Mouse (Mus musculus) cerebellum, adult (tissue): ENCODE measurements at regions not wholly inside any gene's neighbourhood (a gene's known extent, or its start where the extent isn't known, plus 50 kb on each side); places are given as distances from the start of the nearest gene placed in this dataset.
"Not testable (repeated sequence)": the region's sequence is repeated elsewhere in the genome, so short reads cannot be mapped to it uniquely, and the experiment has no call there.

Experiments used
- ATAC-seq: cut with Nextera tagmentation; 2 replicates; pipeline ENCODE4 v1.9.2; 2017; ENCODE audit warnings: mild to moderate bottlenecking, moderate library complexity, mixed read lengths; ENCODE audit not compliant: insufficient number of reproducible peaks, low FRiP score, low TSS enrichment

- ATAC-seq = not testable (repeated sequence)
Observed at GRCm38 (mm10) chr13:13888847-13889246, 65.4 kb upstream of the B3galnt2 start.

DNA sequence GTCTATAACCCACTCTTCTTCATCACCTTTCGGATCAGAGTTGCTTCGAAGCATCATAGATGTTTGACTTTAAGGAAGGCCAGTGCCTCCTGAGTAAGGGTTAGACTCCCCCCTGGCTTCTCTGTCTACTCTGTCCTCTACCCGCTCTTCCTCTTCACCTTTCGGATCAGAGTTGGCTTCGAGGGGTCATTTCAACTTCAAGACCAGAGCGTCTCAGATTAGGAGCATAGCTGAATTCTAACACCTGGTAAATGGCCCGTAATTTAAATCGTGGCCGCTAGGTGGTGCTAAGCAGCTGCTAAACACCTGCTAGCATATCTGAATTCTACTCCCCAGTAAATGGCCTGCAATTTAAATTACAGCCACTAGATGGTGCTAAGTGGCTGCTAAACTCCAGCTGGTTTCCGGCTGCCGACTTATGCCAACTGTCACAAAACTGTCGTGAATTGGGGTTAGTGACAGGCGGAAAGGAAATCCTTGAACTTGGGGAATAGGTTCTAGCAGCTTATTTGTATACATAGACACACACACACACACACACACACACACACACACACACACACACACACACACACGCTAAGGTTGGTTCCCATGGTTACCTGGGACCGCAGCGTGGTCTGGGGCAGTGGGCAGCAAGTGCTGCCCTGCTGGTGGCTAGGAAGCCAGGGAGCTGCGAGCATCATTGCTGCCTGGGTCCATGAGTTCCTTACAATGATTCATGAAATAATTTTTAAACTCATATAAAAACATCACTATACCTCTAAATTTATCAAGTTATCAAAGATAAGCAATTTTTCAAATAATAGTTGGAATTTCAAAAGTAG lies 64.8 kb upstream of the B3galnt2 start:
- ATAC-seq = peak; percentile 87

DNA sequence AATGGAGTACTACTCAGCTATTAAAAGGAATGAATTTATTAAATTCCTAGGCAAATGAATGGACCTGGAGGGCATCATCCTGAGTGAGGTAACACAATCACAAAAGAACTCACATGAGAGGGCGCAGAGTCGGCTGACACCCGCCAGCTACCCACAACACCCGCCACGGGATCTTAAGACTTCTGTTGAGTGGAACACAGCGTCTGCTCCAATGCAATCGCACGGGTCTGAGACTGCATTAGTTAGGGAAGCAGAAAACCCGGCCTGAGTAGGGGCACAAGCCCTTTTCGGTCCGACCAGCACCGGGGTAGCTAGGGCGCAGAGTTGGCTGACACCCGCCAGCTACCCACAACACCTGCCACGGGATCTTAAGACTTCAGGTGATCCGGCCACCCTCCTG lies 52.1 kb upstream of the B3galnt2 start:
- ATAC-seq = not testable (repeated sequence)
